Mouse (Mus musculus) mammary gland, adult 2 months (tissue): Measurements from ENCODE around the gene Olfr605. TPM values are rescaled to one million over a fixed set of nuclear protein-coding genes. Genes with fewer than 3 reads are reported as not detected.

Source experiments
- polyA plus RNA-seq: library from polyadenylated mRNA; depleted of rRNA; stranded (reverse); fragments of >200 nt; gene quantifications from 2 replicates; pipeline ENCODE4 v1.2.3, GENCODE M21; 2012; ENCODE audit warnings: low replicate concordance; rRNA removed

Gene Olfr605
- polyA plus RNA-seq, result not detected in 2 replicates

GRCm38 (mm10) chr7:103445339-103445738, at the start of gene Olfr605:
TSS of gene Olfr605 (minus strand) at chr7:103445439.

DNA sequence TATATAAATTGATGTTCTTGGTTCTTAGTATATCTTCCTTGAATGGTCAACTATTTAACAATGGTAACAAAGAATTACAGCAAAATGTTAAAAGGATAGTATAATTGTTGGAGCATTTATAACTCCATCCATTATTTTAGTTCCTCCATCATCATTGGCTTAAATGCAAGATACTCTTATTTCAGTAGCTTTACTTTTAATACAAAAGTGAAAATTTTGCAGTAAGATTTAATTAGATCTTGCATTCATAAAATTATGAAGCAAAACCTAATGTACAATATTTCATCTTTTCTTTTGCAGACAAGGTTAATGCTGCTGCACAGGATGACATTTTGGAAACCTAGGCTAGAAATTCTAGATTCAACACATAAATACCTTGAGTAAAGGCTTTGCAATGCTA, 24.3 kb upstream of the Olfr605 start, which contains the start of gene Olfr608:
Olfr608 (plus strand) TSS at position 301 of the 400 bp plus-strand sequence.

DNA sequence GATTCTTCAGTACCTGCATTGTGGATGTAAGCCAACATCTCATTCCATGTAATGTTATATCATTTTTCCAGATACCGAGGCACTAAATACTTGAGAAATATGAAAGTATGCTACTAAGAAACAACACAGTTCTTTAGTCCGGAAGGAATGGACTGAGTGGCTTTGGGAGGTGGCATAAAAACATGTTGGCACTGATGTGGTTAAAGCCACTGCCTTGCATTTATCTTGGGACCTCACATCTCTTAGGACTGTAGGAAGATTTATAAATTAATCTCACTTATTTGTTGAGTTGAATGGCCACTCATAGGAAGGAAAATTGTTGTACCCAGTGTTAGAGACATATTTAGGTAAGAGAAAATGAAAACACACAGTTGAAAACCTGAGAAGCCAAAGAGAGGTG, 3.5 kb upstream of the Olfr605 start, which contains the start of gene Olfr606:
Olfr606 (plus strand) TSS at position 301 of the 400 bp plus-strand sequence.

DNA sequence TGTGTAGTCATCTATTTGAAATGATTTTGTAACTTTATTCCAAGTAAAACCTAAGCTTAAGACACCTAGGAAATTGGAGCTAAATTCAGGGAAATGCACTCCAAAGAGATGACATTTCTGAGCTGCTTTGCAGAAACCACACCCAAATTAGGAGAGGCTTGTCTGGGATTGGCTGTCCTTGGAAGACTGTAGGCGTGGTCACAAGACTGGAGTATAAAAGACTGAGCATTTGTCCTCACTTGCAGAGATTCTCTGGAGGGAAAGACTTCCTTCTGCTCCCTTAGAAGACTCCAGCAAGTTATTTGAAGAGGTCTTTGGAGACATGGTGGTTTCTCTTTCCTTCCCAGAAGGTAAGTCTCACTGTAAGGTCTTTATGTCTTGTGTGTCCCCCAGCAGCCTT, 30.5 kb downstream of the Olfr605 start, which contains the start of gene Usp17lc:
Usp17lc (plus strand) TSS at position 301 of the 400 bp plus-strand sequence.

Other genes starting within 250 kb of the Olfr605 start
- not detected in 2 replicates for gene Olfr593, start 233.6 kb downstream of the Olfr605 start, polyA plus RNA-seq
- not detected in 2 replicates for gene Olfr594, start 228.4 kb downstream of the Olfr605 start, polyA plus RNA-seq
- not detected in 2 replicates for gene Usp17ld, start 192.9 kb downstream of the Olfr605 start, polyA plus RNA-seq
- not detected in 2 replicates for gene Olfr596, start 139.8 kb downstream of the Olfr605 start, polyA plus RNA-seq
- not detected in 2 replicates for gene Olfr597, start 129.1 kb downstream of the Olfr605 start, polyA plus RNA-seq
- not detected in 2 replicates for gene Olfr598, start 121.9 kb downstream of the Olfr605 start, polyA plus RNA-seq
- not detected in 2 replicates for gene Olfr599, start 109.5 kb downstream of the Olfr605 start, polyA plus RNA-seq
- gene Olfr600, start 95.8 kb downstream of the Olfr605 start, polyA plus RNA-seq, result not detected in 2 replicates
- not detected in 2 replicates for gene Olfr601, start 82.8 kb downstream of the Olfr605 start, polyA plus RNA-seq
- gene Olfr603, start 59.3 kb downstream of the Olfr605 start, polyA plus RNA-seq, result not detected in 2 replicates
- not detected in 2 replicates for gene Usp17lc, start 30.4 kb downstream of the Olfr605 start, polyA plus RNA-seq
- gene Olfr606, start 3.6 kb upstream of the Olfr605 start, polyA plus RNA-seq, result not detected in 2 replicates
- gene Olfr607, start 18.7 kb upstream of the Olfr605 start, polyA plus RNA-seq, result not detected in 2 replicates
- not detected in 2 replicates for gene Olfr608, start 24.4 kb upstream of the Olfr605 start, polyA plus RNA-seq
- gene Olfr609, start 52.6 kb upstream of the Olfr605 start, polyA plus RNA-seq, result not detected in 2 replicates
- gene Olfr610, start 66.7 kb upstream of the Olfr605 start, polyA plus RNA-seq, result not detected in 2 replicates
- not detected in 2 replicates for gene Olfr611, start 75.4 kb upstream of the Olfr605 start, polyA plus RNA-seq
- not detected in 2 replicates for gene Olfr612, start 97.3 kb upstream of the Olfr605 start, polyA plus RNA-seq
- gene Olfr613, start 102.6 kb upstream of the Olfr605 start, polyA plus RNA-seq, result not detected in 2 replicates
- not detected in 2 replicates for gene Olfr615, start 110.6 kb upstream of the Olfr605 start, polyA plus RNA-seq
- not detected in 2 replicates for gene Olfr616, start 123.7 kb upstream of the Olfr605 start, polyA plus RNA-seq
- gene Olfr617, start 127.6 kb upstream of the Olfr605 start, polyA plus RNA-seq, result not detected in 2 replicates
- not detected in 2 replicates for gene Olfr618, start 144.7 kb upstream of the Olfr605 start, polyA plus RNA-seq
- not detected in 2 replicates for gene Olfr619, start 155.1 kb upstream of the Olfr605 start, polyA plus RNA-seq
- not detected in 2 replicates for gene Olfr620, start 167.1 kb upstream of the Olfr605 start, polyA plus RNA-seq
- not detected in 2 replicates for gene Olfr622, start 197.3 kb upstream of the Olfr605 start, polyA plus RNA-seq
- gene Olfr623, start 218.3 kb upstream of the Olfr605 start, polyA plus RNA-seq, result not detected in 2 replicates
- not detected in 2 replicates for gene Olfr624, start 225.8 kb upstream of the Olfr605 start, polyA plus RNA-seq
- not detected in 2 replicates for gene Olfr625-ps1, start 237.3 kb upstream of the Olfr605 start, polyA plus RNA-seq